Mouse (Mus musculus) heart, postnatal 0 days (tissue): ENCODE results near the gene Cgas. TPM values are rescaled to one million over a fixed set of nuclear protein-coding genes. Genes with fewer than 3 reads are reported as not detected.
"Not testable (repeated sequence)": the region's sequence is repeated elsewhere in the genome, so short reads cannot be mapped to it uniquely, and the experiment has no call there.

Experiments used
- ATAC-seq: fragments of 200-750 bp; cut with Nextera tagmentation; 2 replicates; pipeline ENCODE4 v1.8.0; 2017; ENCODE audit warnings: low read depth, moderate number of reproducible peaks, moderate library complexity; ENCODE audit not compliant: insufficient read depth
- DNase-seq: peaks from one replicate; pipeline ENCODE4 v3.0.0-alpha.2; 2016; ENCODE audit warnings: low spot score
- H3K27ac ChIP-seq: fragments of 300-500 bp; sonication (generic); 2 replicates; pipeline ENCODE4 v1.5.1; 2014; ENCODE audit warnings: low read depth, mild to moderate bottlenecking
- H3K27me3 ChIP-seq: fragments of 300-500 bp; sonication (generic); 2 replicates; pipeline ENCODE4 v1.6.1; 2014; ENCODE audit warnings: low read length, mixed read lengths; ENCODE audit not compliant: control insufficient read depth, insufficient read depth
- H3K36me3 ChIP-seq: fragments of 300-500 bp; sonication (generic); replicated peaks from 2 replicates; pipeline ENCODE4 v1.6.1; 2014; ENCODE audit warnings: low read length, mixed read lengths; ENCODE audit not compliant: control insufficient read depth, insufficient read depth
- H3K4me1 ChIP-seq: fragments of 300-500 bp; sonication (generic); 2 replicates; pipeline ENCODE4 v1.6.1; 2014; ENCODE audit warnings: antibody characterized with exemption; ENCODE audit not compliant: control insufficient read depth, insufficient read depth
- H3K4me2 ChIP-seq: fragments of 300-500 bp; sonication (generic); 2 replicates; pipeline ENCODE4 v1.6.1; 2014; ENCODE audit warnings: low read depth, mild to moderate bottlenecking, low read length, moderate library complexity
- H3K4me3 ChIP-seq: fragments of 300-500 bp; sonication (generic); 2 replicates; pipeline ENCODE4 v1.5.1; 2014; ENCODE audit warnings: low read depth, low read length
- H3K9ac ChIP-seq: fragments of 300-500 bp; sonication (generic); replicated peaks from 2 replicates; pipeline ENCODE4 v1.6.1; 2014; ENCODE audit warnings: low read depth, low read length, mixed read lengths
- H3K9me3 ChIP-seq: fragments of 300-500 bp; sonication (generic); replicated peaks from 2 replicates; pipeline ENCODE4 v1.6.1; 2016; ENCODE audit warnings: low read length; ENCODE audit not compliant: control insufficient read depth
- CTCF ChIP-seq: IDR thresholded peaks from 2 replicates; pipeline ENCODE4 v1.5.1; 2016; ENCODE audit warnings: antibody characterized with exemption, control low read depth, low read depth
- EP300 ChIP-seq: IDR thresholded peaks from 2 replicates; pipeline ENCODE4 v1.6.1; 2016; ENCODE audit warnings: antibody characterized with exemption, low read depth
- WGBS: fragments of 180-500 bp; shearing (Covaris S2); extraction: QIAGEN DNeasy Blood & Tissue Kit; methylation state at CpG from one replicate; pipeline ENCODE4 v1.1.7; 2014; 5-methylcytosine and 5-hydroxymethylcytosine counted together
- polyA plus RNA-seq: library from polyadenylated mRNA; unstranded; fragments of >200 nt; fragmentation: Nextera tagmentation; extraction: Ambion mirVana; gene quantifications from 2 replicates; pipeline ENCODE4 v1.2.1, GENCODE M21; 2015
- total RNA-seq: library from RNA; depleted of rRNA; stranded (reverse); fragments of >200 nt; gene quantifications from 2 replicates; pipeline ENCODE4 v1.2.3, GENCODE M21; 2014; ENCODE audit warnings: low replicate concordance; rRNA removed

The Cgas gene
- total RNA-seq, result 1.0 and 1.5 TPM in 2 replicates
- 0.82 and 0.83 TPM in 2 replicates for polyA plus RNA-seq

DNA sequence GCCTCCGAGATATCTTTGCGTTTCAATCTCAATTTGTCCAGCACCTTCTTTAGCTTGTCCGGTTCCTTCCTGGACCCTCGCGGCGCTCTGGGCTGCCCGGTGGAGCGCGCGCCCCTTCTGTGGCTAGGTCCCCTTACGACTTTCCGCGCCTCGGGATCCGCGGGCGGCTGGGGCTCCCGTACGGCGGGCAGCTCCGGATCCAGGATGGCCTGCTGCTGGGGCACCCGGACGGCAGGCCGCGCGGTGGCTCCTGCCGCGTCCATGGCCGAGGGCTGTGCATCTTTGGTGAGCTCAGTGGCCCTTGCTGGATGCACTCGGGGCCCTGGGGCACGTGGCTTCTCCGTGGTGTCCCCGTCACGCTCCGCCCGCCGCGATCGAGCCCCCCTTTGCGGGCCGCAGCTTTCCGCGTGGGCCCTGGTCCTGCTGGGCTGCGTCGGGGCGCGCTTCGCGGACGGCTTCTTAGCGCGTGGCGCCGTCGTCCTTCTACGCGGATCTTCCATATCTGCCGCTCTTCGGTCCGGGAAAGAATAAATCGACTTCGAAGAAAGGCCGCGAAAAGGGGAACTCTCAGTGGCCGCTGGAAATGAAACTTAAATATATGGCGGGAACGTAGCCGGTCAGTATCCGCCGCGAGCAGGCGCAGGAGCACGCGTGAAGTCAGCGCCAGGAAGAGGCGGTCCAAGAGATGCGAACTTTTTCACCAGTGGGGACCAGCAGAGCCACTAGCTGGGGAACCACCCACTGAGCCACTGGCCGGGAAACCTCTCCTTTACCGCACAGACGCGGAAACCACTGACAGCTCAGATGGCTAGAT lies at the start of gene Cgas:
TSS of gene Cgas (minus strand) at position 659 of the 814 bp plus-strand sequence.
- 1% methylated on average over 81 of the region's 81 CpGs for WGBS
- no peak within 1 kb of the TSS for H3K27ac ChIP-seq
- peak within 1 kb of the TSS; percentile 22 for H3K9ac ChIP-seq
- DNase-seq (peak; percentile 58), ATAC-seq (peak; percentile 64)
- H3K27me3 ChIP-seq, result peaks cover 44% of the 10 kb centered on the region
- no peaks in the 10 kb centered on the region for H3K4me1 ChIP-seq
- no peaks in the 10 kb centered on the region for H3K36me3 ChIP-seq
- no peaks in the 10 kb centered on the region for H3K9me3 ChIP-seq
- peak within 1 kb of the TSS; percentile 68 for H3K4me2 ChIP-seq
- peak within 1 kb of the TSS; percentile 56 for H3K4me3 ChIP-seq
- TF ChIP-seq EP300 (no peak), CTCF (no peak)

DNA sequence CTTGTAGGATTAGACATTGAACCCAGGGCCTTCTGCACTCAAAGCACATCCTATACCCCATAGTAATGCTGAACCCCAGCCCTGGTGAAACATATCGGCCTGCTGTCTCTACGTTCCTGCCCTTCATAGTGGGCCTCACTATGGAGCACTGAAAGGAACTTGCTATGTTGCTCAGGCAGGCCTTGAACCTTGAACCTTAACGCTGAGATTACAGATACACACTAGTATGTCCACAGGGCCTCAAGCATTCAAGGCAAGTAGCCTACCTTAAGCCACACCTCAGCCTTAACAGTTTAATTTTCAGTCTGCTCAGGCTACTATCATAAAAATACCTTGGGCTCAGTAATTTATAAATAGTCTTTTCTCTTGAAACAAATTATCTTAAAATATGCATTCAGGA lies 49.2 kb upstream of the Cgas start:
- Histone ChIP-seq H3K27ac (no peak overlapping the region), H3K36me3 (no peaks in the 10 kb centered on the region), H3K4me1 (no peaks in the 10 kb centered on the region), H3K4me3 (no peak overlapping the region), H3K27me3 (no peaks in the 10 kb centered on the region), H3K9ac (no peak overlapping the region), H3K9me3 (no peaks in the 10 kb centered on the region), H3K4me2 (no peak overlapping the region)
- DNase-seq, result no peak
- 91% methylated on average over 3 of the region's 3 CpGs for WGBS
- no peak for ATAC-seq
- TF ChIP-seq CTCF, result no peak
- TF ChIP-seq EP300, result no peak

DNA sequence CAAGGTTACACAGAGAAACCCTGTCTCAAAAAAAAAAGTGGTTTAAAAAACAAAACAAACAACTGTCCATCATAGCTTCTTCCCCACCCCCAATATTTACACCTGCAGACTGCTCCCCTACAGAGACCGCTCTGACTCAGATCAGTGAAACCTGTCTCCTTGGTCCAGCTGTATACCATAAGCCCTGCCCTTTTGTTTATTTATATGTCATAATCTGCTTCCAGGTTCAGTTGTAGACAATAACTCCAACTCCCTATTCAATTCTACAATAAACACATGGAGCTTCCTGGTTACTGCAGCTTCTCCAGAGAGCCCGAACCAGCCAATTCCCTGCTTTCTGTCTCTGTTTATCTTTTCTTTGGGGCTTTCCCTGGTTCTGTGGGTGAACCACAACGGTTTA lies 48.1 kb upstream of the Cgas start:
- TF ChIP-seq CTCF, result no peak
- TF ChIP-seq EP300, result no peak
- Histone ChIP-seq H3K27me3 (no peaks in the 10 kb centered on the region), H3K4me1 (no peaks in the 10 kb centered on the region), H3K36me3 (no peaks in the 10 kb centered on the region), H3K4me3 (no peak overlapping the region), H3K27ac (no peak overlapping the region), H3K9me3 (no peaks in the 10 kb centered on the region), H3K4me2 (no peak overlapping the region), H3K9ac (no peak overlapping the region)
- no peak for ATAC-seq
- 75% methylated on average over 3 of the region's 3 CpGs for whole genome bisulfite sequencing
- DNase-seq, result no peak

DNA sequence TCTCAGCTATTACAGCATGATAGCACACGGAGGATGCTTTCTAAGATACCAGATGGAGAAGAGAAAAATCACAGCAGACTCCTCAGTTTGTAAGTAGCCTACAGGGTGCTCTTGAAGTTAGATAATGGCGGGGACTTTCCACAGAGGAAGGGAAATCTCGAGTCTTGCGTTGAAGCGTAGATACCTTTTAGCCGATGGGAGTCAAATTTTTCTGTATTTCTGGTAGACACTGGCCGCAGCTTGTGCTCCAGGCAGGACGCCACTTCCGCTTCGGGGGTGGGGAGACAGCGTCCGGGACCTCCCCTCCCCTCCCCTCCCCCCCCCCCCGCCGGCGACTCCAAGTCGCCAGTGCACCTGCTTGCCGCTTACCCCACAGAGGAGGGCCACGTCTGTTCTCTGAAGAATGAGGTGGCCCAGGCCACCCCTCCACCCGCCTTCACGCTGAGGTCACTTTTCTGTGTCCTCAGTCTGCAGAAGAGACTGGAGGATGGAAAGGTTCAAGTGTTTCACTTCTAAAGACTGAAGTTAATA lies 45.9 kb upstream of the Cgas start, which contains the start of gene Eef1a1:
TSS of gene Eef1a1 (minus strand) at position 262 of the 531 bp plus-strand sequence.
- peak within 1 kb of the TSS; percentile 50 for H3K4me3 ChIP-seq
- H3K36me3 ChIP-seq, result no peaks in the 10 kb centered on the region
- peak within 1 kb of the TSS; percentile 74 for H3K4me2 ChIP-seq
- H3K27me3 ChIP-seq, result no peaks in the 10 kb centered on the region
- peak within 1 kb of the TSS; percentile 66 for H3K9ac ChIP-seq
- peak within 1 kb of the TSS; percentile 80 for H3K27ac ChIP-seq
- WGBS, result 1% methylated on average over 19 of the region's 20 CpGs
- peak; percentile 75 for ATAC-seq
- no peaks in the 10 kb centered on the region for H3K9me3 ChIP-seq
- TF ChIP-seq EP300 (no peak), CTCF (no peak)
- no peaks in the 10 kb centered on the region for H3K4me1 ChIP-seq
- DNase-seq, result peak; percentile 67

DNA sequence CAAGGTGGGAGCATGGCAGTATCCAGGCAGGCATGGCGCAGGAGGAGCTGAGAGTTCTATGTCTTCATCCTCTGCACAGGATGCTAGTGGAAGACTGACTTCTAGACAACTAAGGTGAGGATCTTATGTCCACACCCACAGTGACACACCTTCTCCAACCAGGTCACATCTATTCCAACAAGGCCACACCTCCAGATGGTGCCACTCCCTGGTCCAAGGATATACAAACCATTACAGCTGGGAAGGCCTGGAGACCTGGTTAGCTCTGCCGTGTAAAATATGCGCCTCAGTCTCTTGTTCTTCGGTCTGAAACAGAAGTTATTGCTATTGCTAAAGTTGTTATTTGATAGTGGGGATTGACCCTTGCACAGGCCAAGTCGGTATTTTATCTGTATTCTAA lies 45.0 kb upstream of the Cgas start:
- WGBS, result 92% methylated on average over 5 of the region's 5 CpGs
- H3K27ac ChIP-seq, ATAC-seq, H3K9me3 ChIP-seq, H3K36me3 ChIP-seq, DNase-seq, H3K4me3 ChIP-seq, H3K4me2 ChIP-seq, H3K27me3 ChIP-seq, H3K9ac ChIP-seq, H3K4me1 ChIP-seq: not testable (repeated sequence)
